Mouse (Mus musculus): ENCODE measurements around the gene Gpr1. TPM values are rescaled to one million over a fixed set of nuclear protein-coding genes. Genes with fewer than 3 reads are reported as not detected.
A peak's percentile ranks its signal among the peaks of the same experiment; 100 is the strongest.

Gene Gpr1
- 0.09 TPM in 1 of 2 replicates, not detected in the other for polyA plus RNA-seq (2014; fragmentation: Nextera tagmentation; extraction: Ambion mirVana)

- no peak within 1 kb of the TSS for H3K27ac ChIP-seq (replicated peaks; ENCODE audit: low read depth, low read length)
- H3K9ac ChIP-seq (ENCODE audit: low read length), result no peak within 1 kb of the TSS
- H3K4me1 ChIP-seq (ENCODE audit: control insufficient read depth, insufficient read depth, low read length), result peaks cover 3% of the 10 kb centered on the region; the same call in 1 of the 2 replicates
- WGBS, result 35% methylated on average over 3 of the region's 3 CpGs
- no peaks in the 10 kb centered on the region for H3K36me3 ChIP-seq (ENCODE audit: control insufficient read depth, insufficient read depth, low read length)
- H3K9me3 ChIP-seq (ENCODE audit: control insufficient read depth, low read length), result no peaks in the 10 kb centered on the region
- H3K4me3 ChIP-seq (ENCODE audit: low read depth, low read length), result no peak within 1 kb of the TSS
- H3K4me2 ChIP-seq (ENCODE audit: low read depth, severe bottlenecking), result no peak within 1 kb of the TSS
- ATAC-seq (ENCODE audit: insufficient number of reproducible peaks, low FRiP score, low TSS enrichment, low read depth) (no peak), DNase-seq (ENCODE audit: low spot score) (no peak)
- 0 out of 2 replicates have a peak, but pooled peaks cover 5% of the 10 kb centered on the region for H3K27me3 ChIP-seq (ENCODE audit: control insufficient read depth, insufficient read depth, low read length)
These were observed at the start of gene Gpr1 for GRCm38 (mm10) chr1:63214271-63214558. Gpr1 (minus strand) TSS chr1:63214543.

- ATAC-seq (ENCODE audit: insufficient number of reproducible peaks, low FRiP score, low TSS enrichment, low read depth) (no peak), DNase-seq (ENCODE audit: low spot score) (peak; percentile 37)
- Histone ChIP-seq H3K4me2 (ENCODE audit: low read depth, severe bottlenecking) (no peak overlapping the region), H3K4me1 (ENCODE audit: control insufficient read depth, insufficient read depth, low read length) (no peaks in the 10 kb centered on the region), H3K9me3 (ENCODE audit: control insufficient read depth, low read length) (no peaks in the 10 kb centered on the region), H3K36me3 (ENCODE audit: control insufficient read depth, insufficient read depth, low read length) (no peaks in the 10 kb centered on the region), H3K27ac (replicated peaks; ENCODE audit: low read depth, low read length) (no peak overlapping the region), H3K9ac (ENCODE audit: low read length) (no peak overlapping the region), H3K4me3 (ENCODE audit: low read depth, low read length) (no peak overlapping the region), H3K27me3 (ENCODE audit: control insufficient read depth, insufficient read depth, low read length) (peaks cover 45% of the 10 kb centered on the region)
- 43% methylated on average over 11 of the region's 11 CpGs for WGBS
These were observed 49.3 kb upstream of the Gpr1 start for GRCm38 (mm10) chr1:63263671-63264070.

- Histone ChIP-seq H3K27ac (replicated peaks; ENCODE audit: low read depth, low read length) (no peak overlapping the region), H3K9ac (ENCODE audit: low read length) (no peak overlapping the region), H3K4me2 (ENCODE audit: low read depth, severe bottlenecking) (no peak overlapping the region), H3K4me3 (ENCODE audit: low read depth, low read length) (no peak overlapping the region), H3K27me3 (ENCODE audit: control insufficient read depth, insufficient read depth, low read length) (peaks cover 45% of the 10 kb centered on the region), H3K9me3 (ENCODE audit: control insufficient read depth, low read length) (no peaks in the 10 kb centered on the region), H3K4me1 (ENCODE audit: control insufficient read depth, insufficient read depth, low read length) (0 out of 2 replicates have a peak, but pooled peaks cover 4% of the 10 kb centered on the region), H3K36me3 (ENCODE audit: control insufficient read depth, insufficient read depth, low read length) (no peaks in the 10 kb centered on the region)
- peak; percentile 25 for DNase-seq (ENCODE audit: low spot score)
- no peak for ATAC-seq (ENCODE audit: insufficient number of reproducible peaks, low FRiP score, low TSS enrichment, low read depth)
- WGBS, result 43% methylated on average over 17 of the region's 17 CpGs
These were observed 46.8 kb upstream of the Gpr1 start for GRCm38 (mm10) chr1:63261041-63261590.

- peak; percentile 58 for DNase-seq (ENCODE audit: low spot score)
- Histone ChIP-seq H3K9me3 (ENCODE audit: control insufficient read depth, low read length) (no peaks in the 10 kb centered on the region), H3K4me2 (ENCODE audit: low read depth, severe bottlenecking) (no peak overlapping the region), H3K4me1 (ENCODE audit: control insufficient read depth, insufficient read depth, low read length) (0 out of 2 replicates have a peak, but pooled peaks cover 4% of the 10 kb centered on the region), H3K36me3 (ENCODE audit: control insufficient read depth, insufficient read depth, low read length) (no peaks in the 10 kb centered on the region), H3K27ac (replicated peaks; ENCODE audit: low read depth, low read length) (no peak overlapping the region), H3K4me3 (ENCODE audit: low read depth, low read length) (no peak overlapping the region), H3K27me3 (ENCODE audit: control insufficient read depth, insufficient read depth, low read length) (peaks cover 45% of the 10 kb centered on the region), H3K9ac (ENCODE audit: low read length) (no peak overlapping the region)
- 40% methylated on average over 5 of the region's 5 CpGs for WGBS
- no peak for ATAC-seq (ENCODE audit: insufficient number of reproducible peaks, low FRiP score, low TSS enrichment, low read depth)
These were observed 46.3 kb upstream of the Gpr1 start for GRCm38 (mm10) chr1:63260742-63261033.

DNA sequence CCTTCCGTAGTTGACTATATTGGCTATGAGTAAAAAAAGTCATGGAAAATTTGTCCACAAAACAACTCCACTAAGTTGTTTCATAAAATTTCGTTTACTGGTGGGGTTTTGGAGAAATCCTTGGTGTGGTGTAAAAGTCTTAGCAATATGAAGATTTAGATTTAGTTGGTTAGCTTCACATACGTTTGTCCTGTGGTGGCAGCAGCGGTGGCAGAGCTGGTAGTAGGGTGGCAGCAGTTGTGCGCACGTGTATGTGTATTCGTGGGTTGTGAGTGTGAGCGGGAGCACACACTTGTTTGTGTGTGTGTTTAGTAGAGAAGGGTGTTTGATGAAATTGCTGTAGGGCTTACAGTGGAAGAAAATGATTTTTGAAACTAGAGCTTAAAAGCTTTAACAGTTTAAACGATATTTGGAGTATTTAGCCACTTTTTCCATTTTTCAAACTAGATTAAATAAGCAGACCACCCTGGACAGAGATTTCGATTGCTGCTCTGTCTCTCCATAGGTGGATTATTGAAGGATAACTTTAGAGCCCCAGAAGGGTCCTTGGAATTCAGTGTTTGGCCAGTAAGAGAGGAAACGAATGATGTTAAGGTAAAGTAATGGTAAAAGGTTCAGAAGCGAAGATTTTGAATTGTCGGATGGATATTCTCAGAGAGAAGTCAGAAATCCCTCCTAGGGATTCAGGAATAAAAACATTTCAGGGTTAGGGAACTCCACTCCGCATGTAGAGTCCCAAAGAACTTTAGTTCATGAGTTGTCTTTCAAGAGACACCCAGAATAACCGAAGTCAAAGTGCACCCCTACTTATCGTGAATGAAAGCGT lies 45.8 kb upstream of the Gpr1 start:
- Histone ChIP-seq H3K36me3 (ENCODE audit: control insufficient read depth, insufficient read depth, low read length) (no peaks in the 10 kb centered on the region), H3K4me1 (ENCODE audit: control insufficient read depth, insufficient read depth, low read length) (0 out of 2 replicates have a peak, but pooled peaks cover 4% of the 10 kb centered on the region), H3K27me3 (ENCODE audit: control insufficient read depth, insufficient read depth, low read length) (peaks cover 47% of the 10 kb centered on the region), H3K4me3 (ENCODE audit: low read depth, low read length) (no peak overlapping the region), H3K9ac (ENCODE audit: low read length) (no peak overlapping the region), H3K27ac (replicated peaks; ENCODE audit: low read depth, low read length) (no peak overlapping the region), H3K4me2 (ENCODE audit: low read depth, severe bottlenecking) (no peak overlapping the region), H3K9me3 (ENCODE audit: control insufficient read depth, low read length) (no peaks in the 10 kb centered on the region)
- WGBS, result 41% methylated on average over 17 of the region's 17 CpGs
- DNase-seq (ENCODE audit: low spot score) (peak; percentile 49), ATAC-seq (ENCODE audit: insufficient number of reproducible peaks, low FRiP score, low TSS enrichment, low read depth) (no peak)

DNA sequence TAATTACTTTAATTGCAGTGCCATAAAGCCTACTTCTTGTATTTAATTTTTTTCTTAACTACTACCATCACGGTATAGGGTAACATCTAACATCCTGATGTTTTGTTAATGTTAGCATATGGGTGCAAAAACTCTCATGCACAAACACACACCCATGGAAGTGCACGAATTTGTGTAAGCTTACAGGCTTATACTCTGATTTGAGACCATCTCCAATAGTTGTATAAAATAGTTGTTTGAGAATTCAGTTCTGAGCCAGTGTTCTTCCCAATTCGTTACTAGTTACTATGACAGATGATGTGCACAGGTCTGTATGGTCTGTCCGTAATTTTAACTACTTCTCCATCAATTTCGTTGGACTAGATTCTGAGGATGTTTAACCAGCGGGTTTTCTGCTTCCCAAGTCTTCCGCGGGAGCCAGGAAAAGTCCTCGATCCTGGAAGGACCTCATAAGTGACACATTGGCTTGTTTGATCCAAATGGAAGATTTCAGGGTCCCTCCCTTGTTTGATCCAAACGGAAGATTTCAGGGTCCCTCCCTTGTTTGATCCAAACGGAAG lies 45.0 kb upstream of the Gpr1 start:
- no peak for ATAC-seq (ENCODE audit: insufficient number of reproducible peaks, low FRiP score, low TSS enrichment, low read depth)

GRCm38 (mm10) chr1:63258501-63258900 lies 44.2 kb upstream of the Gpr1 start:
- Histone ChIP-seq H3K9me3 (ENCODE audit: control insufficient read depth, low read length) (no peaks in the 10 kb centered on the region), H3K36me3 (ENCODE audit: control insufficient read depth, insufficient read depth, low read length) (no peaks in the 10 kb centered on the region), H3K27me3 (ENCODE audit: control insufficient read depth, insufficient read depth, low read length) (peaks cover 45% of the 10 kb centered on the region), H3K4me1 (ENCODE audit: control insufficient read depth, insufficient read depth, low read length) (0 out of 2 replicates have a peak, but pooled peaks cover 4% of the 10 kb centered on the region), H3K4me3 (ENCODE audit: low read depth, low read length) (no peak overlapping the region), H3K27ac (replicated peaks; ENCODE audit: low read depth, low read length) (no peak overlapping the region), H3K4me2 (ENCODE audit: low read depth, severe bottlenecking) (no peak overlapping the region), H3K9ac (ENCODE audit: low read length) (no peak overlapping the region)
- DNase-seq (ENCODE audit: low spot score) (no peak), ATAC-seq (ENCODE audit: insufficient number of reproducible peaks, low FRiP score, low TSS enrichment, low read depth) (no peak)
- WGBS, result 46% methylated on average over 2 of the region's 2 CpGs

More for the DNA sequence above, 45.0 kb upstream of the Gpr1 start:
- Histone ChIP-seq H3K4me2 (ENCODE audit: low read depth, severe bottlenecking) (no peak overlapping the region), H3K9ac (ENCODE audit: low read length) (no peak overlapping the region), H3K4me3 (ENCODE audit: low read depth, low read length) (no peak overlapping the region), H3K9me3 (ENCODE audit: control insufficient read depth, low read length) (no peaks in the 10 kb centered on the region), H3K27me3 (ENCODE audit: control insufficient read depth, insufficient read depth, low read length) (peaks cover 46% of the 10 kb centered on the region), H3K36me3 (ENCODE audit: control insufficient read depth, insufficient read depth, low read length) (no peaks in the 10 kb centered on the region), H3K27ac (replicated peaks; ENCODE audit: low read depth, low read length) (no peak overlapping the region), H3K4me1 (ENCODE audit: control insufficient read depth, insufficient read depth, low read length) (0 out of 2 replicates have a peak, but pooled peaks cover 4% of the 10 kb centered on the region)
- DNase-seq (ENCODE audit: low spot score), result peak; percentile 30
- 42% methylated on average over 11 of the region's 11 CpGs for WGBS

DNA sequence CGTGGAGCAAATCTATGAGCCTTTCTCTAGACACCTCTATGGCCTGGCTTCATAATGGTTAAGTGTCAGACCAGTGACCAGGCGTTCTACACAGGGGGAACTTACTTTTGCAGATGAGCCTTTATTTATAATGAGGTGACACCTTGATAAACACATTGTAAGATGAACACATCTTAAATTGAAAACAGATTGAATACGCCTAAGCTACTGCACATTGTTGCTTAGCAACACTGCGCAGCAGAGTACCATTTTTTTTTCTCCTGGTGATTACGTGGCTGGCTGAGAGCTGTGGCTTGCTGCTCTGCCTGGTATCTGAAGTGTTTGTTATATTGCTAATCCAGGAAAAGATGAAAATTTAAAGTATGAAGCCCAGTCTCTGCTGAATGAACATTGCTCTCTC lies 41.7 kb upstream of the Gpr1 start:
- Histone ChIP-seq H3K27me3 (ENCODE audit: control insufficient read depth, insufficient read depth, low read length) (peaks cover 56% of the 10 kb centered on the region), H3K9me3 (ENCODE audit: control insufficient read depth, low read length) (no peaks in the 10 kb centered on the region), H3K4me2 (ENCODE audit: low read depth, severe bottlenecking) (no peak overlapping the region), H3K36me3 (ENCODE audit: control insufficient read depth, insufficient read depth, low read length) (no peaks in the 10 kb centered on the region), H3K27ac (replicated peaks; ENCODE audit: low read depth, low read length) (no peak overlapping the region), H3K4me3 (ENCODE audit: low read depth, low read length) (no peak overlapping the region), H3K9ac (ENCODE audit: low read length) (no peak overlapping the region), H3K4me1 (ENCODE audit: control insufficient read depth, insufficient read depth, low read length) (0 out of 2 replicates have a peak, but pooled peaks cover 4% of the 10 kb centered on the region)
- ATAC-seq (ENCODE audit: insufficient number of reproducible peaks, low FRiP score, low TSS enrichment, low read depth), result no peak; the same call in 1 of the 2 replicates
- WGBS, result 8% methylated on average over 5 of the region's 5 CpGs
- DNase-seq (ENCODE audit: low spot score), result no peak
